Mouse (Mus musculus): ENCODE data around the gene Nfyc.

DNA sequence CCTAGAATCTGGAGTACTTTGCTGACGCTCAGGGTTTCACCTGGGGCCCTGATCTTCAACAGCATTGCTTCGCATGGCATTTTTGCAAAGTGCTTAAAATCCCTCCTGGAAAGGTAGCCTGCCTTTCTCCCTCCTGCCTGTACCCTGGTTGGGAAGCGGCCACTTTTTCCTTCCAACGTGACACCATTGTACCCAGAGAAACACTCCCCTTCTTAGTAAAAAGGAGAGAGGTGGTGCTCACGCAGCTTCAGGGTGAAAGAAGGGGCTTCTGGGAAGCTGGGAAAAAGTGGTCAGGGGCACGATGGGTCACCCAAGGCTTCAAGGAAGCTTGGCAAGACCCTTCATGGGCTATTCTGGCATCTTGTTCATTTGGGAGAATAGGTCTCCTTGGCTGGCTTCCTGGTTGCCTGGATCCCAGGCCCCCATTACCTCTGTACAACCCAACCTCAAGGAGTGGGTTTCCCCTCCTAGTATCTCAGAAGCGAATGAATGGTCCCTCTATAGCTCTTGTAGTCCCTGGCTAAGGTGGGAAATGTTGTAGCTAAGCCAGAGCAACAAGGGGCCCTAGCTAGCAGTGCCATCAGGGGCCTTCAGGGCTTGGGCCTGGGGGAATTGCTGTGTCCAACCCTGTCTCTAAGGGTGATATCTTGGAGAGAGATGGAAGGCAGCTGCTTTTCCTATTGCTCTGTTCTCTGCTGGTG is 24.1 kb upstream of the Nfyc start:
- TF ChIP-seq HCFC1 (IDR thresholded peaks at IDR 0.05; ENCODE audit: borderline replicate concordance, insufficient read depth, low read length) (no peak), CHD2 (IDR thresholded peaks at IDR 0.05; ENCODE audit: low read depth, low read length) (no peak)

Data from ES-E14 (cell line).